Mouse (Mus musculus) layer of hippocampus, postnatal 25 days (tissue): ENCODE data around the gene Sept8. TPM values are rescaled to one million over a fixed set of nuclear protein-coding genes. Genes with fewer than 3 reads are reported as not detected.

Experiments
- DNase-seq, 2 experiments: peaks; one replicate each; pipeline ENCODE4 v3.0.0; 2022; ENCODE audit warnings: mixed read lengths in 2 of 2, low spot score in 1 of 2; ENCODE audit errors: extremely low spot score in 1 of 2
- total RNA-seq, 2 experiments: library from RNA; stranded (reverse); gene quantifications; 2 replicates each; pipeline ENCODE4 v1.2.3; 2021

Sept8 gene
- total RNA-seq, 2 experiments from 2014 or later, result 252 to 260 TPM

- DNase-seq, result no peak
Measured at GRCm38 (mm10) chr11:53561986-53562385, 42.9 kb downstream of the Sept8 start.

DNA sequence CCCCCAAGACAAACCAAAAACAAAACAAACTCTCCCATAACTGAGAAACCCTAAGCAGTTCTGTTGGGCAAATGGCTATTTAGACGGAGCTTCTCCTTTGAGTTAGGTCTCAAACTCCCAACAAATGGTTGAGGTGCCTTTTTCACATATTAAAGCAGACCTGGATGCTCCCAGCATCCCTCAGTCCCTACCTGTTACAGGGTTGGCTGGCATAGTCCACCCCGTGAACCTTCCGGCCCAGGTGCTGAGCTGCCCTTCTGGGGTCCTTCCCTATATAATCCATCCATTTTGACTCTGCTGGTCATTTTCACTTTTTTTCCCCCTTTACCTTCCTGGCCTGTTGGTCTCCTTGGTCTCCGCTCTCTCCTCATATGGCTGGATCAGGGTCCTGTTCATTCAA lies 47.6 kb downstream of the Sept8 start:
- no peak for DNase-seq

GRCm38 (mm10) chr11:53567224-53568014 lies 48.4 kb downstream of the Sept8 start, which contains the start of gene Kif3a:
TSS of gene Kif3a (plus strand) at chr11:53567379.
- peak; percentile 86 to 95 for DNase-seq

DNA sequence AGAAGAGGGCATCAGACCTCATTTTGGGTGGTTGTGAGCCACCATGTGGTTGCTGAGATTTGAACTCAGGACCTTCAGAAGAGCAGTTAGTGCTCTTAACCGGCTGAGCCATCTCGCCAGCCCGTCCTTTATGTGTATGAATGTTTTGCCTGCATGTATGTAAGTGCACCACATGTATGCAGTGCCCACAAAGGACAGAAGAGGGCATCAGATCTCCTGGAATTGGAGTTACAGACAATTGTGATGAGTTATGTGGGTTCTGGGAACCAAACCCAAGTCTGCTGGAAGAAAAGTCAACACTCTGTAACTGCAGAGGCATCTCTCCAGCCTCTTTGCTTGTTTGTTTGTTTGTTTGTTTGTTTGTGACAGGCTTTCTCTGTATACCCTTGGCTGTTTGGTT lies 61.5 kb downstream of the Sept8 start:
- no peak for DNase-seq

DNA sequence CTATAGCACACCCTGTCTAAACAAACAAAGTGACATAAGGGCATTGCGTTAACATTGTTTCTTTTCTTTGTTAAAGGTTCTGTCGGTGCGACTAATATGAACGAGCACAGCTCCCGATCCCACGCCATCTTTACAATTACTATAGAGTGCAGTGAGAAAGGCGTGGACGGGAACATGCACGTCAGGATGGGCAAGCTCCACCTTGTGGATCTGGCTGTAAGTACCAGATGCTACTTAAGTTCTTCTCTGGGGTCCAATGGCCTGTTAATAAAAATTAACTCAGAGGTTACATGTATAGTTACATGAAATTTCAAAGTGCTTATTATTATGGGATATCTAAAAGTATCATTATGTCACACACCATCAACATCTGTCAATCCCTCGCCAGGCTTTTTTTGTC lies 64.1 kb downstream of the Sept8 start:
- DNase-seq, result no peak

- DNase-seq, result no peak
Measured at GRCm38 (mm10) chr11:53584849-53585248, 65.8 kb downstream of the Sept8 start.

DNA sequence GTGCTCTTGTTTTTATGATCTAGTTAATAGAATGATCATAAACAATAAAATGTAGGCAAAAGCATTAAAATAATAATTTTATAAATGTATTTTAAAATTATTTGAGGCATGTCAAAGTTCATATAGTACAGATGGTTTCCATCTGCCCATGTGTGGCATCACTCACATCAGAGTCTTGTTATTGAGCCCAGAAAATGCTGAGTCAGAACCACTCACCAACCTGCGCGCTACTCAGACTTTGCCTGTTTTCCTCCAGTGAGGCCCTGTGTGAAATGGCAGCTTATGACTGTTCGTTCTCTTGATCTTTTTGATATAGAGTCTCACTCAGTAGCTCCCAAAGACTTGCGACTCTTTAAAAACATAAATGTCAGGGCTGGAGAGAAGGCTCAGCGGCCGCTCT lies 66.5 kb downstream of the Sept8 start:
- no peak for DNase-seq

DNA sequence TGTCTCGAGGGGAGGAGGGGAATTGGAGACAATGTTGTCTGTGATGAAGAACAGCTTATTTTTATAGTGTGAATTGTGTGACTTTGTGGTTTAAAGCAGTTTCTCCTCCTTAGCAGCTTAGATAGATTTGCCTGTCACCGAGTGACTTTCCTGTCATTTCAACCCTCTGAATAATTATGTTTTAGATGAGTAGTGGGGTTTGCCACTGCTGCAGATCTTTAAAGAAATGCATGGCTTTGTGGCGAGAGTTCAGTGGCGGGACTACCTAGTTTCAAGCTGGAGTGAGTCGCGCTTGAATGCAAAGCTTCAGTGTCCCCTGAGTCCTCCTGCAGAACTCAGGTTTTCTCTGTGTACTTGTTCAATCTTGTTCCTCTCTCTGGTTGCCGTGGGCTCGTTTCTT lies 69.2 kb downstream of the Sept8 start:
- no peak for DNase-seq

- peak; percentile 37 to 74 for DNase-seq
Measured at GRCm38 (mm10) chr11:53590368-53590768, 71.3 kb downstream of the Sept8 start.

DNA sequence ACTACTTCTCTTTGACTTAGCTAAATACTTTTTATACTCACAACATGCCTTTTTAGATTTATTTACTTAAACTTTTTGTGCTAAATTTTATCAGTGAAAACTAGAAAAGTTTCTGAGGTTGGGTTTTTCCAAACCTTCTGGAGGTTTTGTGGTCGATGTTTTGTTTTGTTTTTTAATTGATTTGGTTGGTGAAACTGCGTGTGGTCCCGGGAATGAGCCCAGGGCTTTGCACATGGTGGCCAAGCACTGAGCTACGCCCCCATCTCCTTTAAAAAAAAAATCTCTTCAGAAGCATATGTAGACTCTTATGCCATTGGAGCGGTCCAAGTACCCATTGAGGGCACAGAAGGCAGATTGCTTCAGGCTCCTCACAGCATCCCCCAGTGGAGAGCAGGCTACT lies 72.1 kb downstream of the Sept8 start:
- no peak for DNase-seq

Other genes starting within 250 kb of the Sept8 start
- 100 to 1,000 TPM; 173 to 178 TPM for gene Hspa4, start 218.8 kb upstream of the Sept8 start, total RNA-seq
- gene Zcchc10, start 194.6 kb upstream of the Sept8 start, total RNA-seq, result 10 to 100 TPM in 1 of 2 experiments, 1 to 10 TPM in 1; 9.3 to 10.2 TPM
- gene Aff4, start 168.4 kb upstream of the Sept8 start, total RNA-seq, result 100 to 1,000 TPM; 199 to 222 TPM
- gene Leap2, start 96.1 kb upstream of the Sept8 start, total RNA-seq, result not detected
- 100 to 1,000 TPM; 444 to 504 TPM for gene Uqcrq, start 88.4 kb upstream of the Sept8 start, total RNA-seq
- gene Gdf9, start 88.2 kb upstream of the Sept8 start, total RNA-seq, result 1 to 10 TPM in 1 of 2 experiments, under 1 TPM in 1; 0.64 to 1.1 TPM
- under 1 TPM; 0.12 to 0.26 TPM for gene Gm10447, start 62.1 kb upstream of the Sept8 start, total RNA-seq
- gene Shroom1, start 62.1 kb upstream of the Sept8 start, total RNA-seq, result 1 to 10 TPM; 3.8 to 4.1 TPM
- not detected for gene Gm9837, start 48.8 kb upstream of the Sept8 start, total RNA-seq
- 1 to 10 TPM; 1.8 to 2.5 TPM for gene Gm9945, start 39.1 kb upstream of the Sept8 start, total RNA-seq
- gene Sowaha, start 39.0 kb upstream of the Sept8 start, total RNA-seq, result 100 to 1,000 TPM; 125 to 132 TPM
- gene Kif3a, start 48.1 kb downstream of the Sept8 start, total RNA-seq, result 100 to 1,000 TPM; 120 to 131 TPM
- gene Il4, start 99.4 kb downstream of the Sept8 start, total RNA-seq, result not detected
- gene Il13, start 115.4 kb downstream of the Sept8 start, total RNA-seq, result not detected
- gene Rad50, start 188.1 kb downstream of the Sept8 start, total RNA-seq, result 10 to 100 TPM; 10.7 to 13.0 TPM
- not detected for gene Il5, start 201.5 kb downstream of the Sept8 start, total RNA-seq